Mouse (Mus musculus) heart, postnatal 0 days (tissue): Measurements from ENCODE around the gene Golm1.

Experiments
- CTCF ChIP-seq: IDR thresholded peaks from 2 replicates; pipeline ENCODE4 v1.5.1; 2016; ENCODE audit warnings: antibody characterized with exemption, control low read depth, low read depth
- EP300 ChIP-seq: IDR thresholded peaks from 2 replicates; pipeline ENCODE4 v1.6.1; 2016; ENCODE audit warnings: antibody characterized with exemption, low read depth

- TF ChIP-seq EP300 (no peak), CTCF (no peak)
These were observed 60.5 kb downstream of the Golm1 start for GRCm38 (mm10) chr13:59615152-59615551.
